Mouse (Mus musculus) yolk sac, embryonic 10.5 days (tissue): ENCODE data around the gene Fxyd2.

ENCODE experiments used
- DNase-seq: peaks from one replicate; pipeline ENCODE4 v3.0.0-alpha.2; 2017; ENCODE audit warnings: low spot score

Gene Fxyd2

DNA sequence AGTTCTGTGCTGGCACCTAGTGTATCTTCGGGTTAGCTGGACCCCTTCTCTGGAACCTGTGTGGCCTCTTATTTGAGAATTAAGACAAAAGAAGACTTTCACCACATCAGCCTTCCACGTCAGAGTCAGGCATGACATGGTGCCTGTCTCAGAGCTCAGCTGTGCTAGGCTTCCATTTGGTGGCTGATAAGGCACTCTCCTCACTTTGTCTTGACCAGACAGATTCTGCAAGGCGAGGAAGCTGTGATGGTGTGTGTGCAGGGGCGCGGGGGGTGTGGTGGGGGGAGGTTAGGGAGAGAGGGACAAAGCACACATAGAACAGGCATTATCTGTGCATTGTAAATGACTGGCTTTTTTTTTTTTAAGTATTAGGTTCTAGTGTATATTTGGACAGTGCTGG is 29.9 kb downstream of the Fxyd2 start:
- no peak for DNase-seq

DNA sequence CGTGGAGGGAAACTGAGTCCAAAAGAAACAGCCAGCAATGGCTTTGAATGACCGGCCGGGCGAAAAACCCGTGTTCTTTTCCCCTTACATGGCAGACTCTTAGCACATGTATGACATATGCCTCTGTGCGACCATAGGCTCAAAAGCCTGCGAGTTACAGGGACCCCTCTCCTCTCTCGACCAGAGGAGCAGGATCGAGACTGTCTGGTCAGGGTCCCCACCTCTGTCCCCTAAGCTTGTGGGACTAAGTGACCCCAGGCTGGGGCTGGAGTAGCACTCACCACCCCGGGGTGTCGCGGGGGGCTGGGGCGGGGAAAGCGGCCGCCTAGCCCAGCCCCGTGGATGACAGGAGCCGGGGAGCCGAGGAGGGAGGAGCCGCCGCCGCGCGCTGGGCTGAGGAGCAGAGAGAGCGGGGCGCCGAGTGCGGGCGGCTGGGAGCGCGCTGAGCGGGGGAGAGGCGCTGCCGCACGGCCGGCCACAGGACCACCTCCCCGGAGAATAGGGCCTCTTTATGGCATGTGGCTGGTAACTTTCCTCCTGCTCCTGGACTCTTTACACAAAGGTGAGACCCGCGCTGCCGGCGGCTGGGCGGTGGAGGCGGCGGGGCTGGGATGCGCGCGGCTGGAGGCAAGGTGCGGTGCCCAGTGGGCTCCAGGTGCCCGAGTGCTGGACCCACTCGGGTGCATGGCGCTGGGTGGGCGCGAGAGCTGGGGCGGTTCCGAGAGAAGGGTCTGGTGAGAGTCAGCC is 30.7 kb downstream of the Fxyd2 start:
- DNase-seq, result no peak

DNA sequence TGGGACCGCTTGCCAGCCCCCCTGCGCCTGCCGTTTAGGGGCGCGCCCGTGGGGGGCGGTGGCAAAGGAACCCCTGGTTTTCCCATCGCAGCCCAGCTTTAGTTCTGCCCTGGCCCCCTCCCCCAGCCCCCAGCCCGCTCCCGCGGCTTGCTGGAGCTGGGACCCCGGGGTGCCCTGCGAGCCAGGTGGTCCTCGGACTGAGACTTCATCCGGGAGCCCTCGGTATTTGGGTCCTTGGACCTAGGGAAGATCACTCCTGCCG is 31.2 kb downstream of the Fxyd2 start:
- no peak for DNase-seq

DNA sequence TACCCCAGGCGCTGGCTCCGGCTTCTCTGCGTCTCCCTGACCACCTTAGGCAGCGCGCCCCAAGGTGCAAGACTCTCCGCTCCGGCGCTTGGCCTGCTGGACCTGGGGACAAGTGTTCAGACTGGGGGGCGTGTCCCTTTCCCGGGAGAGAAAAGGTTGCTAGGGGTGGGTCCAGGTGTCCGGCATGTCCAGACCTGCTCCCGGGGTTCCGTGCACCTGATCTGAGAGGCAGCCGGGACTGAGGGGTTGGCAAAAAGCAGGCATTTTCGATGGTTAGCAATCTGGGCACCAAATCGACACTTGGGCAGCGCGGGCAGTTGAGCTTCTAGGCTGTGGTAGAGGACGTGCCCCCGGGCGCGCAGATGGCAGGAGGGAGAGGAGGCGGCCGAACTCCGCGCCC is 31.7 kb downstream of the Fxyd2 start:
- DNase-seq, result no peak

DNA sequence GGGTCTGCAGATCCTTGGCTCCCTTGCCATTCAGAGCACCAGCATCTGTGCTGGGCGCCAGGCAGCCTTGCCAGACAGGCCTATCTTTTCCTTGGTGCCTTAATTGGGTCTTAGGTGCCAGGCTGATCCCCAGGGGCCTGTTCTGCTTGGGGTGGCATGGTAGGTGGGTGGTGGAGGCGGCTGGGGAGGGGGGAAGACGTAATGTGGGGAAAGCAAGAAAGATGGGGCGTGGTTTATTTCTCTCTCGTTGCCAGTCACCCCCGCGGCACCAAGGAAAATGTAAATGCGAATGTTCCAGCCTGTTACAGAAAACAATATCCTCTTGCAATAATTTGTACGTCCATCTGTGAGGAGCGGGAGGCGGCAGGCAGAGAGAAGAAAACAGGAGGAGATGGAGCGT is 33.2 kb downstream of the Fxyd2 start:
- no peak for DNase-seq

DNA sequence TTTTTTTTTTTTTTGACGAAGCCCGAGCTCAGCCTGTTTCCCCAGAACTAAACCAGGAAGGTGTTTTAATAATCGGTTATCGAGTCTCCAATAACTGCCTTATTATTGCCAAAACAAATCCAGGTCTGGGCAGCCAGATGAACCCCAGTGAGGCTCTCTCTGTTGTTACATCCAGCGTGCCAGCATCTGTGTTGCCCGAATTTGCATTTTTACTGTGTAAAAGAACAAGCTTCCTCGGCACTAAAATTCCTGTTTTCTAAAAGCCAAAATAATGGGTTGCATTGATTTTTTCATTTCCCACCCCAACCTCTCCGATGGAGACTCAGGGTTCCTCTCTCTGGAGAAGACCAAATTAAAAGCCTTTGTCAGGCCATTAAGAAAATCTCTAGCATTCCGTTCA is 33.6 kb downstream of the Fxyd2 start:
- DNase-seq, result no peak

DNA sequence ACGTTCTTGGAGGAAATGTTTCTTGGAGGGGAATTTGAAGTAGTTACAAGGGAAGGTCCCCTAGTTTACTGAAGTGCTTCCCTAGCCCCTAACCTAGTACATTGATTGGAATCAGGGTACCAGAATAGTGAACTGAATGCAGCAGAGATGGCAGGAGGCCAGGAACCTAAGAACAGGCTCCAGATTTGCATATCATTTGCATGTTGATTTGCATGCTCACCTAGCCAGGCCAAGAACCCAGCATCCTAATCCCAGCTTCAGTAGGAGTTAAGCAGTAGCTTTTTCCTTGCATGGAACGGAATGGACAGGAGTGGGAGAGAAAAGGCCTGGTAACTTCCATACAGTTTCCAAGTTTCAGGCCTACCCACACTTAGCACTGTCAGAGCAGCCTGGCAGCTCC is 34.7 kb downstream of the Fxyd2 start:
- DNase-seq, result no peak

DNA sequence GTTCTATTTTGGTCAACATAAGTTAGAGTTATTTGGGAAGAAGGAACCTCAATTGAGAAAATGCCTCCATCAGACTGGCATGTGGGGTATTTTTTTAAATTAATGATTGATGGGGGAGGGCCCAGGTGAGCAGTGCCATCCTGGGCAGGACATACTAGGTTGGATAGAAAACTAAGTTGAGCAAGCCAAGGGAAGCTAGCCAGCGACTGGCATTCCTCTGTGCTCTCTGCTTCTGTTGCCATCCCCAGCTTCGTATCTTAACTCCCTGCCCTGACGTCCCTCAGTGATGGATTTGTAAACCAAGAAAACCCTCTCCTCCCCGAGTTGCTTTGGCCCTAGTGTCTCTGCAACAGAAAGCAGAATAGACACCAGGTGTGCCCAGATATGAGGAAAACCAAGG is 39.6 kb downstream of the Fxyd2 start:
- no peak for DNase-seq

DNA sequence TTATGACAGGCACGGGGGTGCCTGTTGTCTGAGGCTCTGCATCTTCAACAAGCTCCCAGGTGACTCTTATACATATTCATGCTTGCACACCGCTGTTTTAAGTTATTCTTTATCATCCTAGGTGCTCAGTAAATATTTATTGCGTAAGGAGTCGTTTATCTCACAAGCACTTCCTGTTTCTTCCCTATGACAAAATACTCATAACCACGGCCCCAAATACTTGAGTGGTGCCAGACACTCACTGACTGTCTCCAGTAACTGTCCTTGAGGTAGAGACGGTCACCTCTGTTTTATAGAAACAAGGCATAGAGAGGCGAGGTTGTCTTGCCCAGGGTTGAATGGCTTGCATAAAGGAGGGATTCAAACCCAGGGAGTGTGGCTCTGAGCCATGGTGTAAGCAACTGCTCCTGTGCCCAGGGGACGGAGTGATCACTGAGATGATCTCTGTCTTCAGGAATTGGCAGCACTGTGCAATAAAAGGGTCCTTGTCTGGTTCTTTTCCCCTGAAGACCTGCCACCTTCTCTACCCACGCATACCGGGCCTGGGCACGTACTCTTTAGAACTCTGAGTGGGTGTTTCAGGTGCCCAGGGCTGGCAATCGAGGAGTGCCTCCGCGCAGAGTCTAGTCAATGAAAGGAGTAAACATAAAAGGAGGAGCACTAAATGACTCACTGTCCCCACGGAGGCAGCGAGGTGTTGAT is 40.8 kb downstream of the Fxyd2 start:
- no peak for DNase-seq

DNA sequence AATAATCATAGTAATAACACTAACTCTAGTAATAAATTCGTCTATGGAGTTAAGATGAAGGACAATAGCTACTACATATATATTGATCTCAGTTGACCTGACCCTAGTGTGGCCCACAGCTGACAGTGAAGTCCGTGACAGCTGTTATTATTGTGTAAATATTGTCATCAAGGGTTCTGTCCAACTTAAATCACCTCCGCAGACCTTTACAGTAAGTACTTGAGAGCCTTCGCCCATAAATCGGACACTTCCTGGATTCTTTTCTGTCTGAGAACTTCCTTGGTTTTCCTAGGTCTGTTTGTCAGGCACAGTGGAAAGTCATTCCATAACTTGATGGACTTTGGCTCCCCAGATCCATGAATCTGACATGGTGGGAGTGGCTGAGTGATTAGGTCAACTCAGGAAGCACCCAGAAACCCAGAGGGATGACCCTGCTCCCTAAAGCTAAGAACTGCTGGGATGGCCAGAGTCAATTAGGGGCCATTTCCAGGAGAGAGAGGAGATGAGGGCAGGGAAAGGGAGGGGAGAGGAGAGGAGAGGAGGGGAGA is 44.9 kb downstream of the Fxyd2 start:
- no peak for DNase-seq

DNA sequence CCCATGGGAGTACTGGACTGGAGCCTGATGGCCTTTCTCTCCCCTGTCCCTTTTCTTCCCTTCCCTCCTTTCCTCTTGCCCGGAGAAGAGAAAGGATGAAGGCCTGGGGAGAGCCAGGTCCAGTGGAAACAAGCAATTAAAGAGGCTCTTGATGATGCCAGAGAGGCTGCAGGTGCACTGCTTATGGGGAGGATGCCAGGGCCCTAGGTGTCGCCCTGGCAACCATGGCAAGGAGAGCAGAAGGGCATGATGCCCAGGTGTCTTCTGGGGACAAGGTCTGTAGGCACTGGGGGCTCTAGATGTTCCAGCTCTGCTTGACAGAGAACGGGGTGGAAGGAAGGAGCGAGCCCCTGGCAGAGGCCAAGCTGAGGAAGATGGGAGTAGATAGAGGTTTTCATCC is 50.2 kb downstream of the Fxyd2 start:
- DNase-seq, result no peak

DNA sequence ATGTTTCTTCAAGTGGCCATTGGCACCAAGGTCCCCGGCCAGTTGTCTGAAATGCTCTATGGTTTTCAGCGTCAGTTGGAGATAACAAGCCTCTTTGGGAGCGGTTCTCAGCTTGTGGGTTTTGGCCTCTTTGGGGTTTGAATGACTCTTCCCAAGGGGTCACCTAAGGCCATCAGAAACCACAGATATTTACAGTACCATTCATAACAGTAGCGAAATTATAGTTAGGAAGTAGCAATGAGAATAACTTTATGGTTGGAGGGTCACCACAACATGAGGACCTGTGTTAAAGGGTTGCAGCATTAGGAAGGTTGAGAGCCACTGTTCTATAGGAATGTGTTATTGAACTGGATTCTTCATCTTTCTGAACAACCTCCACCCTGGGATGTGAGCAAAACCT is 51.9 kb downstream of the Fxyd2 start:
- no peak for DNase-seq

DNA sequence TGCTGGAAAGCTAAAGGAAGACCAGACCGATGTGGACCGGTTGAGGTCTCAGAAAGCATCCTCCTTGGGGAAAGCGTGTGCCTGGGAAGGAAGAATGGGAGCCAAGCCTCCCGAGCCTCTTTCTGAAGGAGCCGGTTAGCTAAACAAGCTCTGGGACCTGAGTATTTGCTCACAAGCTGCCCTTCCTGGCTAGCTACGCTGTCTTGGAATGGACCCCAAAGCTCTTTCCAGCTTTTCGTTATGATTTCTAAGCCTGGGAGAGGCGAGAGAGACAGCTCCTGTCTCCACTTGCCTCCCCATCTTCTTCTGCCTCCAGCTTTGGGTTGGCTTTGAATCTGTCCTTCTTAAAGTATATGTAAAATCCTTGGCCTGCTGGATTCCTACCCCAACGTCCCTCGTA is 54.6 kb downstream of the Fxyd2 start:
- no peak for DNase-seq

DNA sequence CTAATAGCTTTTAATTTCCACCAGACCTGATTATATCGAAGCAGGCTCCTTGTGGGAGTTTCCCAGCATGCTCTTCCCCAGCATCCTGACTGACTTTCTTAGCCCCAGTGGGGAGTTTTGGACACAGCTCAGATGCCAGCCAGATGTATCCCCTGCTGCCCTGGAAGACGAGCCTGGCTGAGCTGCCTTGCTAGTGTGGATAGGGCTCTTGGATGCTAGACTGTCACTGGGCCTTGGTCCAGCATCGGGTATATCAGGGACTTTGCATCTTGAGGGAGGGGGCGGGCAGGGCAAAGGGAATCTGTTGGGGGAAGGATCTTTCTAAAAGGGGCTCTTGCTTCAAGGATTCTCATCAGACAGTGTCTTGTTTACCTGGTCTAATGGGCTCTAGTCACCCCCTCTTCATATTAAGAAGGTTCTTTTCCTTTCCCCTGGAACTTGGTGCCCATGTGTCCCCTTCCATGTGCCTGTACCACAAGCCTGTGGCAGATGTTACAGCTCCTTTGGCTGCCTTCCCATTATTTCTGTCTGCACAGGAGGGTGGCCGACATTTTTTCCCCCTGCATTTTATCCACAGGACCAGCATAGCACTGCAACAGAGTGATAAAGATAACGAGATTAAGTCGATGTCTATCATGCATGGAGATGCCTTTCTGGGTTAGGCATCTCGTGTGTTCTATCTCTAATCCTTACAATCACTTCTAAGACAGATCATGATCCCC is 55.6 kb downstream of the Fxyd2 start:
- DNase-seq, result no peak

DNA sequence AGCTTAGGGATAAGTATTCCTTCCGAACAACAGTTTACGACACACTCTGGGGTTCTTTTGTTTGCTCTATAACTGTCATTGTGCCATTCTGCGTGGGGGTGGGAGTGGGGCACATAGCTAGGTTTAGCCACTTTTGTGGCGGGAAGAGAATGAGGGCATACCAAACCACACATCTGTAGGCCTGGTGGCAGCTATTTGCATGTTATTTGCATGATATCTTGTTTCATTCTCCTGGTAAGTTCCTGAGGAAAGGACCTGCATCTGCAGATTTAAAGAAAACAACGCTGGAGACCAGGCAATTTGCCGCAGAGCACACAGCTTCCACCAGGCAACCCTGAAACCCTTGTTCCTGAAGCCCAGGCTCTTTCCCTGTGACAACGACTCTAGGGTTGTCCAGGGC is 57.7 kb downstream of the Fxyd2 start:
- DNase-seq, result no peak

DNA sequence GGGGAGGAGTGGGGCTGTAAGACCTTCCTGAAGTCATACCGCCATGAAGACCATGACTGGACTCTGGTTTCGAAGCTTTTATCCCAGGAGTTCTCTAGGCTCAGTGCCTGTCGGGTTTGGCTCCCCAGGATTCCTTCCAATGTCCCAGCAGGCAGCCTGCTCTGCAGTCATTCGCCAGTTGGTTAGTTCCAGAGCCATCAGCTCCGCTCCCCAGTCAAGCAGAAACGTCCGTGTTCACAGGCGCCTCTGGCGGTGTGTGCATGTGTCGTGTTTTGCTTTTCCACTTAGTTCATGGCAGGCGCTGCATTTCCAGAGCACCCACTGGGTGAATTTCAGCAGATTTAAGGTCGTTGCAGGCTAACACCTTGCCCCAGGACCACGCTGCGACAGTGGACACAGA is 58.9 kb downstream of the Fxyd2 start:
- DNase-seq, result no peak
